Mouse (Mus musculus) liver, adult 2 months (tissue): ENCODE measurements around the gene Tbc1d30.

Experiments used
- CTCF ChIP-seq: fragments of 200-500 bp; IDR thresholded peaks from 2 replicates; pipeline ENCODE4 v1.5.1; 2011; ENCODE audit warnings: low read depth, low read length, control low read depth
- POLR2A ChIP-seq: fragments of 200-500 bp; IDR thresholded peaks from 2 replicates; pipeline ENCODE4 v1.6.1; 2011; ENCODE audit warnings: low read length, control low read depth; ENCODE audit not compliant: insufficient read depth; ENCODE audit errors: extremely low read depth

DNA sequence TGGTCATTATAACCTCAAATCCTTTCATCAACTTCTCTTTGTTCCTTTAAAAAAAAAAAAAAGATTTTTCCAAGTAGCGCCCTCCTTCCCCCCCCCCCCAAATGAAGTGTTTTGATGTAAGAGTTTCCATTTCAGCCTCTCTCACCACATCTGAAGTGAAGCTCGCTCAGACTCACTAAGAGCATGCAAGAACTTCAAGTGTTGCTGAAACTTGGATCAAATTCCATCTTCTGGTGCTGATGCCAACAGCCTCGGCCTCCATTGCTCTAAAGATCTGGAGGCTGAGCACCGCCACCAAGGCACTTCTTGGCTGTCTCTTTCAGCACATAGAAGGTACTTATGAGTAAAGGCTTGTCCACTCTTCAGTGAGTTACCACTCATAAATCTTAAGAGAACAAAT, 128.2 kb downstream of the Tbc1d30 start:
- TF ChIP-seq CTCF (no peak), POLR2A (no peak)
